Mouse (Mus musculus): Measurements from ENCODE around the gene Gm49405.
"Not testable (repeated sequence)": the region's sequence is repeated elsewhere in the genome, so short reads cannot be mapped to it uniquely, and the experiment has no call there.

The Gm49405 gene

DNA sequence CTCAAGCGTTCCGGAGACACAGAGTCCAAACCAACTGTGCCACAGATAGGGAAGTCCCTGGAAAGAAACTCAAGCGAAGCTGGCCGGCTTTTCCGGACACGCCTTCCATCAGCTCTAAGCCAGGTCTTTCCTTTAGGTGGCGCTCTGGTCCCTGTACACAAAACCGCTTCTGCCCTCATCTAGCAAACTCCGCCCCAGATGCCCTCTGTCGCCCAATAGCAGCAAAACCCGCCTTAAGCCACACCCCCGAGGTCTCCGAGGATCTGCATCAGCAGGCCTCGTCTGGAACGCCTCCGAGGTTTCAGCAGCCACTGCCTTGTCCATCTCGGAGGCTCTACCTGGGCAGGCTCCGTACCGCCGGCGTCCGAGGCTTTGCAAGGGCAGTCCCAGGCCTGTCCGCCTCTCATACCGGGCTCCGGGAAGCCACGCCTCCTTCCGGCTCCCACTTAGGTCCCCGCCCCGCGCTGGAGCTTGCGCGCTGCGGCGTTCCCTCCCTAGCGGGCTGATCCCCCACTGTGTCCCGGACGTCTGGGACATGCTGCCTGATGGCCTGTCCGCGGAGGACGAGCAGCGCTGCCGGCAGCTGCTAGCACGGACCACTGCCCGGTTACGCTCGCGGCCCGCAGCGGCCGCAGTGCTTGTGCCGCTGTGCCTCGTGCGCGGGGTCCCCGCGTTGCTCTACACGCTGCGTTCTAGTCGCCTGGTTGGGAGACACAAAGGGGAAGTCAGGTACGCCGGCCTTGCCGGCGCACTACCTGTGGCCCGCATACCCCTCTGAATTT, at the start of gene Gm49405, which contains the start of gene Nudt8:
Gm49405 (plus strand) TSS at position 508 of the 782 bp plus-strand sequence.
Nudt8 (plus strand) TSS at position 462 of the 782 bp plus-strand sequence.
- DNase-seq (ENCODE audit: low spot score): peak; percentile 98

DNA sequence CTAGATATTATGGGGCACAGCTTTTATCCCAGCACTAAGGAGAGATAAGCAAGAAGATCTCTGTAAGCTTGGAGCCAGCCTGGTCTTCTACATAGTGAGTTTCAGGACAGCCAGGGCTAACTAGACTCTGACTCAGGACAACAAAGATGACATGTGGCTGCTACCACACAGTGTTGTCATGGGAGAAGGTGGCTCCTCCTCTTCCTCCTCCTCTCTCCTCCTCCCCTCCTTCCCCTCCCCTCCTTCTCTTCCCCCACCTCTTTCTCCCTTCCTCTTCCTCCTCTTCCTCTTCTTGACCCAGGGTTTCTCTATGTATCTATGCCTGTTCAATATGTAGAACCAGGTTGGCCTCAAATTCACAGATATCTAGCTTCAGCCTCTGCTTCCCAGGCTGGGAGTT, 49.0 kb upstream of the Gm49405 start:
- no peak for DNase-seq (ENCODE audit: low spot score)

- DNase-seq (ENCODE audit: low spot score): no peak
Observed at GRCm38 (mm10) chr19:3952099-3952498, 48.3 kb upstream of the Gm49405 start.

DNA sequence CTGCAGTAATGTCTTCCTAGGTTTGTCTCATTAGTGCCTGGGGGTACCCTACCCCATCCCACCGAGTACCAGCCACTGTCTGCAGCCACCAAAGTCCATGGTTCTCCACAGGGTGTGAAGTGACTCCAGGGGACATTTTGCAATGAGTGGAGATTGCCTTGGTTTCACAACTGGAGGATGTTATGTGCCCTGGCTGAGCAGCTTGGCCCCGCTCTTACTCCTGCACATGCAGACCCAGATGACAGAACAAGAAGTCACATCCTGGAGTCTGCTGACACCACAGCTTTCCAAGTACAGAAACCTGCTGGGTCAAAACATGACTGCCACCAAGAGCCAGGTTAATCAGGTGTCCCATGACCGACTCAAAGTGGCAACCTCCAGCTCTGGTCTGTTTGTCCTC, 45.4 kb upstream of the Gm49405 start:
- DNase-seq (ENCODE audit: low spot score): no peak

- no peak for DNase-seq (ENCODE audit: low spot score)
Observed at GRCm38 (mm10) chr19:3955804-3956203, 44.6 kb upstream of the Gm49405 start.

DNA sequence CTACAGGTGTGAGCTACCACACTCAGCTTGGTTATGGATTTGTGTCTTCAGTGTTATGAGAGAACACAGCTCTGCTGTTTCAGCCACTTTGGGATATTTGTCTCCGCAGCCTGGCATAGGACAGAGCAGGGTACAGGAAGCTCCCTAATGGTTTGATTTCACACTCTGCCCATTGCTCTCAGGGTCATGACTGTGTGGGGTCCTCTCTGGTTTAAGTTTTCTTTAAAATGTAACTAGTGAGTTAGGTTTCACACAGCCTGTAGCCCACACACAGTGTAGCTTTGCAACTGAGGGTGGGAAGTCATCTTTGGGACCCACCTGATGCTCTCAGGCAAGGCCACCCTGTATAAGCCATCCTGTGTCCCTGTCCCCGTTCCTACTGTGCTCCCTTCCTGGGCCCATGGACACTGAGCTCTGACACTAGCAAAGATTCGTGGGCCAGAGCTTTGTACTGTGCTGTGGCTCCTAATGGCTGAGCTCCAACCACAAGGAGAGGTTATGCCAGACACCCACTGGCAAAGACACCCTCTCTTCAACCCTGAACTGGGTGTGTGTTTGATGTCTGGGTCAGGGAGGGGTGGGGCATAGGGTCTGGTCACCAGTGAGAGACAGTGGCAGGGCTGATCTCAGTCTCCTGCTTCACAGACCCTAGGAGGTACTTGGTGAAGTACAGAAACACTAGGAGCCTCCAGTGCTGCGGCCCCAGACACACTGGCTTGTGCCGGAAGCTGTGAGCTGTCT, 43.0 kb upstream of the Gm49405 start:
- DNase-seq (ENCODE audit: low spot score): not testable (repeated sequence)

- no peak for DNase-seq (ENCODE audit: low spot score)
Observed at GRCm38 (mm10) chr19:3958470-3958869, 42.0 kb upstream of the Gm49405 start, which contains the start of gene Aldh3b3. Gene Aldh3b3, plus strand, starts transcription at chr19:3958645.

- DNase-seq (ENCODE audit: low spot score): no peak
Observed at GRCm38 (mm10) chr19:3959030-3959429, 41.4 kb upstream of the Gm49405 start.

DNA sequence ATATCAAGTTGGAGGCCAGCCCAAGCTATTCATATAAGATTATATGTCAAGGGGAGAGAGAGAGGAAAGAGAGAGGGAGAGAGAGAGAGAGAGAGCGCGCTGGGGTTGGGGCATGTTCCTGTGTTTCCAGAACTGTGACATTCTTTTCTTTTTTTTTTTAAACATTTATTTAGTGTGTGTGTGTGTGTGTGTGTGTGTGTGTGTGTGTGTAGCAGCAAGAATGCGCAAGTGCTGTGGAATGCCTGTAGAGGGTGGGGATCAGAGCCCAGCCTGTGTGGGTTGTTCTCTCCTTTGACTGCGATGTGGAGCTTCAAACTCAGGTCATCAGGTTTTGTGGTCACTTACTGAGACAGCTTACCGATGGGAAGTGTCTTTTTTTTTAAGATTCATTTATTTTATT, 40.2 kb upstream of the Gm49405 start:
- DNase-seq (ENCODE audit: low spot score): no peak

GRCm38 (mm10) chr19:3961805-3962204, 38.6 kb upstream of the Gm49405 start:
- DNase-seq (ENCODE audit: low spot score): not testable (repeated sequence)

DNA sequence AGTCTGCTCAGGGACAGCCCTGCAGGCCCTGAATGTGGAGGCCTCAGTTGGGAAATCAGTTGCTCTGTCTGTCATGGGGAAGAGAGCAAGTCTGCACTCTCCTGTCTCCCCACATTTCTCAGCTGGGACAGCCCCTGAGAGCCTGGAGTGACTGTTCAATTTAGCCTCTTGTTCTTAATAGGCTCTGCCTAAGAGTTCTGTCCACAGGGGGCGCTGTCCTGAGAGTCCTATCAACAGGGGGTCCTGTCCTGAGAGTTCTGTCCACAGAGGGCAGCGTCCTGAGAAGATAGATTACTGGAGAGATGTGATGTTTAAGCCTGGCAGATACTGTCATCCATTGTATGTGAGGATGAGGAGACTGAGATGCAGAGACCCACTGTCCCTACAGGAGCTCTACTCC, 38.0 kb upstream of the Gm49405 start:
- no peak for DNase-seq (ENCODE audit: low spot score)

DNA sequence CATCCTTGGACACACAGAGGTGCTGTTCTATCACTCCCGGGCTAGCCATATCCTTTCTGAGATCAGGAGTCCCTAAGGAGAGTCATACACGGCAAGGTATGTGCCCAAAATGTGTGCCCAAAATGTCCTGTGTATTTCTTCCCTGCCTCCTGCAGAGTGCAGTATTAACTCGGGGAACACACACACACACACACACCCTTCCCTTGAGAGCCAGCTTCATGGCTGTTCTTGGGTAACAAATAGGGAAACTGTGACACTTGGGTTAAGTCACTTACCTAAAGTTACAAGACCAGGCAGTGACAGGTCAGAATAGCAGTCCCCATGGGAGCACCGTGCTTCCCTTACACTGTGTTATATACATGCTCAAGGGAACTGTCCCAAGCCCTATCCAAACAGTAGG, 36.4 kb upstream of the Gm49405 start:
- DNase-seq (ENCODE audit: low spot score): no peak

- DNase-seq (ENCODE audit: low spot score): no peak
Observed at GRCm38 (mm10) chr19:3966330-3967075, 33.9 kb upstream of the Gm49405 start.

DNA sequence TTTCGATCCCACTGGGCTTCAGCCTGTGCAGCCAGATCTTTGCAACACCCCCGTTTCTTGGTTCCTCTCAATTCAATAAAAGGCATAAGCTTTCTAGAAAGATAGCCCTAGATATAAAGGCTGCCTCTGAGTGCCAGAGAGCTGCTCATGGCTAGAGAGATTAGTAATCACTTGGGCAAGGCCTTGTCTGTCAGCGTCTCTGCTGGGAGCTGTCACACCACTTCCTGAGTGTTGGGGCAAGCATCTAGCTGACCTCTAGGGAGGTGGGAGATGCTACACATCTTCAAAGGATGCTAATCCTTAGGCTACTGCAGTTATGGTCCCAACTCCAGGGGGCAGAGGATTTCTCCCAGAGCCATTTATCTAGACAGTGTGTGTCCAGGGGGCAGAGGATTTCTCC, 33.2 kb upstream of the Gm49405 start:
- no peak for DNase-seq (ENCODE audit: low spot score)

- DNase-seq (ENCODE audit: low spot score): peak; percentile 56
Observed at GRCm38 (mm10) chr19:3972229-3972628, 28.2 kb upstream of the Gm49405 start, which contains the start of gene Aldh3b2. Gene Aldh3b2, plus strand, starts transcription at chr19:3972328.

DNA sequence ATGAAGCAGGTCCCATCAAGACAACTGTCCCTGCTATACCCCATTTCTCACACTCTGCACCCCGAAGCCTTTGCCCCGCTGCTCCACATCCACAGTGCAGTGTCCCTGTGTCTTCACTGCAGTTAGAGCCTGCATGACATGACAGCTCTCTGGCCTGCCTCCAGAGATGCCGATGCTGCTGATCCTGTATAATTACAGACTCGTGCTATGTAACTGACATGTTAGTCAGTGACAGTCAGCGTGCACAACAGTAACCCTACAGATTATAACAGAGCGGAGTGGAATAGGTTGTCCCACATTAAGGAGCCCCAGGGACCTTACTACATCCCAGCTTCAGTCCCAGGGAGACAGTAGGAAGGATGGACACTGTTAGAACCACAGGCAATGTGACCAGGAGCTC, 25.8 kb upstream of the Gm49405 start:
- not testable (repeated sequence) for DNase-seq (ENCODE audit: low spot score)

DNA sequence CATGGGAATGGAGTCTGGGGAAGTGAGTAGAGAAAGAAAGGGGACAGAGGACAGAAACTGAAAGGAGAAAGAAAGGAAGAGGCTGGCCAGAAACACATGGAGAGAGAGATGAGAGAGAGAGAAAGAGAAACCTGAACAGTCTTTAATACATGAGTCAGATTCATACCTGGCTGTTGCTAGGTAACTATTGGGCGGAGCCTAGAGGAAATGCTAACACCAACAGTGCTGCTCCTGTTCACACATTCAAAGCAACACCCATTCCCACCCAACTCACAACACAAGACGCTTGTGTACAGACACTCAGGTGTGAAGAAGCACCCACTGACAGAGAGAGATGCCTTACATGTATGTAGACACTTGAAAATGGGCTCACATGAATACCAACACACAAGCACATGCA, 24.6 kb upstream of the Gm49405 start:
- DNase-seq (ENCODE audit: low spot score): no peak

- peak; percentile 81 for DNase-seq (ENCODE audit: low spot score)
Observed at GRCm38 (mm10) chr19:3980309-3980708, 20.1 kb upstream of the Gm49405 start.

DNA sequence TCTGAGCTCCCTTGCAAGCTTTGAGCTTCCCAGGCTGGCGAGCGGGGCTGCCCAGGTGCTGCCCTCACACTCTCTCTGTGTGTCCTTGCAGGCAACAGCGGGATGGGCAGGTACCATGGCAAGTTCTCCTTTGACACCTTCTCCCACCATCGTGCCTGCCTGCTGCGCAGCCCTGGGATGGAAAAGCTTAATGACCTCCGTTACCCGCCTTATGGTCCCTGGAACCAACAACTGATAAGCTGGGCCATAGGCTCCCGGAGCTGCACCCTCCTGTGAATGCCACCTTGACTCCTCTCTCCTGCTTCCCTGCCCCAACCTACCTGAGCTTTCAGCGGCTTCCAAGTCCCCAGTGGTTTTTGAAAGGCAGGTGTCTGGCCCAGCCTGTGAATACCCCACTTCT, 19.5 kb upstream of the Gm49405 start:
- DNase-seq (ENCODE audit: low spot score): no peak

DNA sequence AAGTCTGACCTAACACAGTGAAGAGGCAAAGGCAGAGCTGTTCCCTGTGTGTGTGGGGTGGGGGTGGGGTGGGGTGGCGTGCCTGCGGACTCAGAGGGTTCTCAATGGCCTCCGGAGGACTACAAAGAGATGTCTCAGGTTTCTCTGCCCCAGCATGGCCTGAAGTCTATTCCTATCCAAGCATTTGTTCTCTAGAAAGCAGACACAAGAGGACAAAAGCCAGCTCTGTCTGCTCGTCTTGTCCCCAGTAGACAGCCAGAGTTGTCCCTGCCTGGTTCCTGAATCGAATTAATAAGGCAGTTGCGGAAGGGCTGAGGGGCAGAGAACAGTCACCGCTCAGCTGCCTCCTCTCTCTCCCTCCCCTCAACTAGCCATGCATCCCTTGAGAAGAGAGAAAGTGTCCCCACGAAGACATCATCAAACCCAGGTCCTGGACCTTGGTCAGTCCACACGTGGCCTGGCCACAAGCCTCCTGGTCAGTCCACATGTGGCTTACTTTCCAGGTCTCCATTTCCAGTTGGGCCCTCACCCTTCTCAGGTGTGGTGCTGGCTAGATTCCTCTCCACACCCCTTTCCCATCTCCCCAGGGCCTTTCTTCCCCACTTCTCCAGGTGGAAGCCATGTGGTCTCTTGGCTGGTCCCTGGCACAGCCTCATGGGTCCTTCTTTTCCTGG, 16.8 kb upstream of the Gm49405 start:
- DNase-seq (ENCODE audit: low spot score): no peak

DNA sequence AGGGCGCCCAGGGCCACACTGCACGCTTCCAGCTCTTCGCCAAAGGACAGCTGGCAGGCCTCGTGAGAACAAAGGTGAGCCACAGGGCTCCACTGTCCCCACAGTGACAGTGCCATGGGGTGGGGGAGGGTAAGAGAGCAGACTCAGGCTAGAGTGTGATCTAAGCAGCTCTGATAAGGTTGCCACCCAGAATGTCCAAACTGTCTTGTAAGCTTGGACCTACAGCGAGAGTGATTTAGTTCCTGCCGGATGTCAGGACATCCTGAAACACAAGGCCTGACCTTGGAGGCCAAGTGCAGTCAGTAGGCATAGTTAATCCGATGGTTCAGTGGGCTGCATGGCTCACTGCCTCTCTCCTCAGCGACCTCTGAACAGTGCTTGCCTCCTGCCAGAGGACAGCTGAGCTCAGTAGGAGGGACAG, 15.2 kb upstream of the Gm49405 start:
- DNase-seq (ENCODE audit: low spot score): no peak

- peak; percentile 24 for DNase-seq (ENCODE audit: low spot score)
Observed at GRCm38 (mm10) chr19:3986334-3986733, 14.1 kb upstream of the Gm49405 start, which contains the start of gene Acy3. Gene Acy3, plus strand, starts transcription at chr19:3986570.

All from c-Kit-positive CD71-positive TER-119-positive erythroid progenitor cells, embryonic 14.5 days (primary cell).